Mouse (Mus musculus): ENCODE results near the gene Gm5244.

DNA sequence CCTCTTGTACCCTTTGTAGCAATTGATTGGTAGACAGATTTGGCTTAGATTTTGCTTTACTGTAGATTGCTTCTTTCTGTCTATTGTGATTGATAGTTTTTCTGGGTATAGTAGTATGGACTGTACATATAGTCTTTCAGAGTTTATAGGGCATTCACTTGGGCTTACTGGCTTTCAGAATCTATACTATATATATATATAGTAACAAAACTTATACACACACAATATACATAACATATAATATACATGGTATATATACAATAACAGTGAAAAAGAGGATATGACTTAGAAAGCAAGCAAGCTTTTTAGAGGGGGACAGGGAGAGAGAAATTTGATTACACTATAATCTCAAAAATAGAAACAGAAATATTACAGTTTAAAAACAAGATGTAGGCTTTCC, at the start of gene Gm5244:
- TF ChIP-seq CTCF (IDR thresholded peaks at IDR 0.05; ENCODE audit: low read depth, low read length) (no peak), POLR2AphosphoS5 (IDR thresholded peaks at IDR 0.05; ENCODE audit: insufficient replicate concordance, low read depth, low read length) (no peak)
